Mouse (Mus musculus) MEL (cell line): ENCODE data around the gene Klhl21. TPM values are rescaled to one million over a fixed set of nuclear protein-coding genes. Genes with fewer than 3 reads are reported as not detected.
A peak's percentile ranks its signal among the peaks of the same experiment; 100 is the strongest.

ENCODE experiments used
- DNase-seq: peaks from one replicate; pipeline ENCODE4 v3.0.0; 2011; ENCODE audit warnings: low read depth, low spot score
- H3K27ac ChIP-seq: 2 replicates; pipeline ENCODE4 v1.5.1; 2012; ENCODE audit warnings: low read depth, mild to moderate bottlenecking, control low read depth, low read length, moderate library complexity; ENCODE audit not compliant: control insufficient read depth
- H3K27me3 ChIP-seq, 2 experiments: fragments of 150-350 bp in 1 of 2; sonication (generic) in 1 of 2; 2 replicates each; pipeline ENCODE4 v1.6.1; 2012; ENCODE audit warnings: low read length in 2 of 2, mild to moderate bottlenecking in 2 of 2, improper control_type of control experiment in 1 of 2, moderate library complexity in 1 of 2; ENCODE audit not compliant: insufficient read depth in 2 of 2, control insufficient read depth in 1 of 2
- H3K36me3 ChIP-seq, 2 experiments: 2 replicates each; pipeline ENCODE4 v1.6.1; 2012 to 2014; ENCODE audit warnings: low read length in 2 of 2, improper control_type of control experiment in 1 of 2, inconsistent platforms in 1 of 2, mild to moderate bottlenecking in 1 of 2; ENCODE audit not compliant: insufficient read depth in 2 of 2, control insufficient read depth in 1 of 2
- H3K4me1 ChIP-seq, 2 experiments: fragments of 150-350 bp in 1 of 2; sonication (generic) in 1 of 2; 2 replicates each; pipeline ENCODE4 v1.6.1; 2012; ENCODE audit warnings: low read length in 2 of 2, improper control_type of control experiment in 1 of 2, mild to moderate bottlenecking in 1 of 2; ENCODE audit not compliant: insufficient read depth in 2 of 2, control insufficient read depth in 1 of 2
- H3K4me3 ChIP-seq, 2 experiments: fragments of 150-350 bp in 1 of 2; sonication (generic) in 1 of 2; 2 replicates each; pipeline ENCODE4 v1.5.1; 2012; ENCODE audit warnings: low read depth in 2 of 2, low read length in 2 of 2, mild to moderate bottlenecking in 2 of 2, moderate library complexity in 2 of 2, control low read depth in 1 of 2, improper control_type of control experiment in 1 of 2; ENCODE audit not compliant: control insufficient read depth in 1 of 2, insufficient read depth in 1 of 2
- H3K79me2 ChIP-seq: 2 replicates; pipeline ENCODE4 v1.6.1; 2012; ENCODE audit warnings: mild to moderate bottlenecking, low read length, moderate library complexity; ENCODE audit not compliant: control insufficient read depth, poor library complexity, insufficient read depth
- H3K9ac ChIP-seq: 2 replicates; pipeline ENCODE4 v1.6.1; 2012; ENCODE audit warnings: low read depth, mild to moderate bottlenecking, control low read depth, low read length, moderate library complexity; ENCODE audit not compliant: control insufficient read depth, poor library complexity, severe bottlenecking
- H3K9me3 ChIP-seq: fragments of 150-350 bp; sonication (generic); replicated peaks from 2 replicates; pipeline ENCODE4 v1.6.1; 2012; ENCODE audit warnings: mild to moderate bottlenecking, low read length, improper control_type of control experiment, moderate library complexity; ENCODE audit not compliant: insufficient read depth
- CHD1 ChIP-seq: IDR thresholded peaks from 2 replicates; pipeline ENCODE4 v1.6.1; 2012; ENCODE audit warnings: low read depth, mild to moderate bottlenecking, inconsistent platforms, low read length, improper control_type of control experiment
- E2F4 ChIP-seq: IDR thresholded peaks from 2 replicates; pipeline ENCODE4 v1.6.1; 2011; ENCODE audit warnings: low read depth, low read length, improper control_type of control experiment, borderline replicate concordance
- ETS1 ChIP-seq: IDR thresholded peaks from 2 replicates; pipeline ENCODE4 v1.6.1; 2012; ENCODE audit warnings: low read depth, mild to moderate bottlenecking, inconsistent platforms, low read length, improper control_type of control experiment, moderate library complexity
- GABPA ChIP-seq: IDR thresholded peaks from 2 replicates; pipeline ENCODE4 v1.6.1; 2012; ENCODE audit warnings: low read depth, mild to moderate bottlenecking, inconsistent platforms, low read length, improper control_type of control experiment, moderate library complexity
- GATA1 ChIP-seq: IDR thresholded peaks from 2 replicates; pipeline ENCODE4 v1.6.1; 2011; ENCODE audit warnings: low read depth, low read length, improper control_type of control experiment
- MAFK ChIP-seq: IDR thresholded peaks from 2 replicates; pipeline ENCODE4 v1.6.1; 2011; ENCODE audit warnings: low read depth, mild to moderate bottlenecking, low read length, improper control_type of control experiment, borderline replicate concordance
- MXI1 ChIP-seq: IDR thresholded peaks from 2 replicates; pipeline ENCODE4 v1.6.1; 2011; ENCODE audit warnings: mild to moderate bottlenecking, low read depth, low read length, improper control_type of control experiment
- MYB ChIP-seq: IDR thresholded peaks from 2 replicates; pipeline ENCODE4 v1.6.1; 2011; ENCODE audit warnings: mild to moderate bottlenecking, low read depth, low read length, improper control_type of control experiment
- NELFE ChIP-seq: IDR thresholded peaks from 2 replicates; pipeline ENCODE4 v1.6.1; 2011; ENCODE audit warnings: low read depth, low read length, improper control_type of control experiment
- NRF1 ChIP-seq: IDR thresholded peaks from 2 replicates; pipeline ENCODE4 v1.6.1; 2014; ENCODE audit warnings: low read depth, mild to moderate bottlenecking, inconsistent platforms, low read length, improper control_type of control experiment, moderate library complexity; ENCODE audit not compliant: poor library complexity, insufficient read depth, severe bottlenecking
- POLR2A ChIP-seq, 2 experiments: IDR thresholded peaks; 2 replicates each; pipeline ENCODE4 v1.6.1; 2011 to 2012; ENCODE audit warnings: low read length in 2 of 2, mild to moderate bottlenecking in 2 of 2, control low read depth in 1 of 2, improper control_type of control experiment in 1 of 2, low read depth in 1 of 2, moderate library complexity in 1 of 2; ENCODE audit not compliant: control insufficient read depth in 1 of 2, insufficient read depth in 1 of 2, poor library complexity in 1 of 2
- POLR2AphosphoS2 ChIP-seq: IDR thresholded peaks from 2 replicates; pipeline ENCODE4 v1.6.1; 2011; ENCODE audit warnings: low read length, improper control_type of control experiment
- RAD21 ChIP-seq: IDR thresholded peaks from 2 replicates; pipeline ENCODE4 v1.6.1; 2011; ENCODE audit warnings: mild to moderate bottlenecking, low read depth, low read length, improper control_type of control experiment
- RCOR1 ChIP-seq: IDR thresholded peaks from 2 replicates; pipeline ENCODE4 v1.6.1; 2012; ENCODE audit warnings: low read depth, mild to moderate bottlenecking, inconsistent platforms, low read length, improper control_type of control experiment
- SMC3 ChIP-seq: IDR thresholded peaks from 2 replicates; pipeline ENCODE4 v1.6.1; 2011; ENCODE audit warnings: low read depth, low read length, improper control_type of control experiment
- TAL1 ChIP-seq: IDR thresholded peaks from 2 replicates; pipeline ENCODE4 v1.6.1; 2012; ENCODE audit warnings: mild to moderate bottlenecking, inconsistent platforms, low read length, moderate library complexity, mixed read lengths
- TBP ChIP-seq: IDR thresholded peaks from 2 replicates; pipeline ENCODE4 v1.8.0; 2011; ENCODE audit warnings: low read depth, low read length, improper control_type of control experiment
- USF2 ChIP-seq, 2 experiments: IDR thresholded peaks; 2 replicates each; pipeline ENCODE4 v1.6.1; 2011 to 2012; ENCODE audit warnings: improper control_type of control experiment in 2 of 2, low read length in 2 of 2, borderline replicate concordance in 1 of 2, inconsistent platforms in 1 of 2, low read depth in 1 of 2, mild to moderate bottlenecking in 1 of 2; ENCODE audit not compliant: insufficient read depth in 1 of 2
- ZKSCAN1 ChIP-seq: IDR thresholded peaks from 2 replicates; pipeline ENCODE4 v1.6.1; 2012; ENCODE audit warnings: low read depth, mild to moderate bottlenecking, inconsistent platforms, low read length, improper control_type of control experiment, moderate library complexity
- ZNF384 ChIP-seq: IDR thresholded peaks from 2 replicates; pipeline ENCODE4 v1.6.1; 2012; ENCODE audit warnings: low read depth, mild to moderate bottlenecking, inconsistent platforms, low read length, improper control_type of control experiment
- polyA plus RNA-seq, 2 experiments: library from polyadenylated mRNA; stranded (reverse) in 1 of 2; unstranded in 1 of 2; fragments of >175 nt in 1 of 2; fragments of >200 nt in 1 of 2; gene quantifications; 2 replicates each; pipeline versions ENCODE4 v1.2.1 to v1.2.4; 2012; ENCODE audit warnings: low replicate concordance in 2 of 2, low read depth in 1 of 2; ENCODE audit not compliant: insufficient read length in 2 of 2, insufficient read depth in 1 of 2, missing spikeins in 1 of 2
- total RNA-seq: library from RNA; depleted of rRNA; stranded (reverse); fragments of 300-350 nt; gene quantifications from 2 replicates; pipeline ENCODE4 v1.2.3, GENCODE M21; 2012

Gene Klhl21
- total and polyA plus RNA-seq, 3 experiments: 18.0 to 22.5 TPM; not detected in 1

DNA sequence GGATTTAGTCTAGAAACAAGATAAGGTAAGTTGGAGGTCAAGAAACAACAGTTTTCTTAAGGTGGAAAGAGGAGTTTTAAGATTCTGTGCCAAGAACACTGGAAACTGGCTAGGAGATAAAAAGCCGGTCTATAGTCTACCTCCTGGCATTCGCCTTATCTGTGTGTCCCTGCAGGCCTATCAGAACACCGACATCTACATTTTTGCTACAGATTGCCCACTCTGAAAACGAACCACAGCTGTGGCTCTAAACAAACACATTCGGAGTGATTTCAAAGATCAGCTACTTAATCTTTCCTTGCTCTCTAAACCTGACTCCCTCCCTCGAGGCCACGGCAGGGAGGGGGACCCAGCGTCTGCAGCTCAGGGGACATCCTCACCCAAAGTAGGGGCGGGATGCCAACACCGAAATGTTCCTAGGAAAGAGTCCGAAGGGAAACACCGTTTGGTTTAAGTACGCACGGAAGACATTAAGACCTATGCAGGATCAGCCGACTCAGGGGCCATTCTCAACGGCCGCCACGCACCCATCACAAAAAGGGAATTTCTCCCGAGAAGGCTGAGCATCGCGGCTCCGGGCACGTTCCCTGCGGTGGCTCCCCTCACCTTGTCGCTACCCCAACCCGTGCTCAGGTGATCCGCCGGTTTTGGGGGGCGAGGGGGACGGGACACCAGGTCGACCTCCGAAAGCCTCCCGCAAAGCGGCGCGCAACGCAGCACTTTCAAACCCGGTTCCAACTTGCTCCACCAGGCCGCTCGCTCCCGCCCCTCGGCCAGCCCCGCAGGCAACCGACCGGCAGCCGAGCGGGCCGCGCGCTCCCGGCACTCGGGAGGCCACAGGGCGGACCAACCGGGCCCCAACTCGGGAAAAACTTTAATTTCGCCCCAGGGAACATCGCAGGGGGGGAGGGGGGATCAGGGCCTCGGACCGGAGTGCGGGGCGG, 14.1 kb upstream of the Klhl21 start (continued):
- no peak for TF ChIP-seq NRF1
- peak; percentile 67; the same call in 1 of the 2 replicates for TF ChIP-seq MAFK
- TF ChIP-seq GATA1: peak; percentile 98
- TF ChIP-seq ETS1: peak; percentile 94
- TF ChIP-seq POLR2AphosphoS2: no peak
- TF ChIP-seq POLR2A (IDR thresholded peaks at IDR 0.05; ENCODE audit: control insufficient read depth in 1 of 2, insufficient read depth in 1 of 2, low read depth in 1 of 2, low read length in 2 of 2, poor library complexity in 1 of 2): no peak
- peak; percentile 84 for TF ChIP-seq TAL1
- no peak for TF ChIP-seq CHD1
- no peak for TF ChIP-seq RAD21
- TF ChIP-seq USF2 (IDR thresholded peaks at IDR 0.05; ENCODE audit: borderline replicate concordance in 1 of 2, insufficient read depth in 1 of 2, low read depth in 1 of 2, low read length in 2 of 2): no peak
- peak; percentile 99 for TF ChIP-seq RCOR1
- TF ChIP-seq SMC3: no peak
- peak; percentile 73 for TF ChIP-seq MYB
- TF ChIP-seq MXI1: peak; percentile 63
- TF ChIP-seq, all 39 proteins: peak for 13

DNA sequence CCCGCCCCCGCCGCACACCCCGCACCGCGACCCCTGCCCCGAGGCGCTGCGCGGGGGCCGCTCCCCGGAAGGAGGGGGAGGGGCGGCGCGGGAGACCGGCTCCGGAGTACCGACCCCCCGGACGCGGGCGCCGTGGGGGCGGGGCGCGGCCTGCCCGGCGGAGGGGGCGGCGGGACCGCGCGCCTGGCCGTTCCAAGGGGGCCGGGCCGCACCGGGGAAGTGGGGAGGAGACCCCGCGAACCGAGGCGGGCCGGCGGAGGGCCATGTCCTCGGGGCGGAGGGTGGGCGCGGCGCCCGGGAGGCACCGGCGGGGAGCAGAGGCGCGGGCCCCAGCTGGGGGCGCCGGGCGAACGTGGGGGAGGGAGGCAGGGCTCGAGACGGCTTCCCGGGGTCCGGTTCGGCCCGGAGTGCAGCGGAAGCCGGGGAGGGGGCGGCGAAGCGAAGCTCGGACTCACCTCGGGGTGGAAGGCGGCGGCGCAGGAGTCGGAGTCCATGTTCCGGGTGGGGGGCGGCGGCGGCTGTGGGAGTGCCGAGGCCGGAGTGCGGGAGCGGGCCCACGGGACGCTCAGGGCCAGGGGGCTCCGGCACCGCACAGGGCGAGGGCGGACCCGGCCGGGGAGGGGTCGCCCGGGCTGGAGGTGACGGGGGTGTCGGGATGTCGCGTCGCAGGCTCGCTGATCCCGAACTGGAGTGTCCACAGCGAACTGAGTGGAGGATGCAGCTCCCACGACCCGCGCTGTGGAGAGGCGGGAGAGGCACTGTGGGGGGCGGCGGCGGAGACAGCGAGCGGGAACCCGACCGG, 13.0 kb upstream of the Klhl21 start:
- Histone ChIP-seq H3K27me3 (no peaks in the 10 kb centered on the region), H3K4me1 (peaks cover 5 to 30% of the 10 kb centered on the region in 2 experiments), H3K4me3 (peak overlapping the region; percentile 83 to 85), H3K27ac (peak overlapping the region; percentile 27; the same call in 1 of the 2 replicates), H3K79me2 (peaks cover 6% of the 10 kb centered on the region; the same call in 1 of the 2 replicates), H3K9me3 (no peaks in the 10 kb centered on the region), H3K36me3 (peaks cover 0 to 20% of the 10 kb centered on the region in 2 experiments; a peak in 2 of 4 replicates), H3K9ac (peak overlapping the region; percentile 80)
- no peak for DNase-seq
- TF ChIP-seq MXI1: no peak
- peak; percentile 11; the same call in 1 of the 2 replicates for TF ChIP-seq NELFE
- TF ChIP-seq E2F4: peak; percentile 54; the same call in 1 of the 2 replicates
- no peak for TF ChIP-seq ZNF384
- TF ChIP-seq TBP: no peak
- TF ChIP-seq ZKSCAN1: no peak
- TF ChIP-seq GABPA: no peak
- no peak for TF ChIP-seq MYB
- no peak for TF ChIP-seq TAL1
- no peak for TF ChIP-seq CHD1
